Mouse (Mus musculus): Measurements from ENCODE around the gene Lemd2.

- TF ChIP-seq POLR2A (IDR thresholded peaks at IDR 0.05; ENCODE audit: borderline replicate concordance, control insufficient read depth, low read depth, low read length): no peak
- TF ChIP-seq CTCF (IDR thresholded peaks at IDR 0.05; ENCODE audit: control insufficient read depth, insufficient read depth, low read length): no peak
Observed at GRCm38 (mm10) chr17:27242194-27243189, 38.2 kb upstream of the Lemd2 start.
